Mouse (Mus musculus): ENCODE measurements at regions not wholly inside any gene's neighbourhood (a gene's known extent, or its start where the extent isn't known, plus 50 kb on each side); places are given as distances from the start of the nearest gene placed in this dataset.

DNA sequence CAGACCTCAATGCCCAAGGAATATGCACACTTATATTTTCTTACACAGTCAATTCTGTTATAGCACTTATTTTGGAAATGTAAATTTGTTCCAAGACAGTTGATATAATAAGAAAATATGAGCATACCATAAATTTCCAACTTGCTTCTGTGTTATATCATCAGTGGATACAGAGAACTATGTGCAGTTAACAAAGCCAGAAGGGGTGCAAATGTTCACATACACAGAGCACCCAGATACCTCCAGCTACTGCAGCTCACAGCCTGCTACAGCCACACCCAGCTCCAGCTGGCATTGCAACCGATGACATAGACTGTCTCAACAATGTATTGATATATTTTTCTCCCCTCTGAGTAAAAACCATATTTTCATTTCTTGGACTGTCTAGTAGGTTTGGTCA, 785.3 kb downstream of the Cypt12 start:
- TF ChIP-seq CTCF (IDR thresholded peaks at IDR 0.05; ENCODE audit: low read depth, low read length) (no peak), POLR2A (IDR thresholded peaks at IDR 0.05; ENCODE audit: borderline replicate concordance, low read depth, low read length) (no peak)

Data from bone marrow macrophage, adult 2 months (primary cell).